Mouse (Mus musculus) lung, embryonic 15.5 days (tissue): ENCODE measurements around the gene Fgf18. TPM values are rescaled to one million over a fixed set of nuclear protein-coding genes. Genes with fewer than 3 reads are reported as not detected.
A peak's percentile ranks its signal among the peaks of the same experiment; 100 is the strongest.

Source experiments
- ATAC-seq: fragments of 200-750 bp; cut with Nextera tagmentation; 2 replicates; pipeline ENCODE4 v1.8.0; 2017; ENCODE audit warnings: moderate number of reproducible peaks, borderline replicate concordance; ENCODE audit not compliant: low FRiP score, low TSS enrichment; ENCODE audit errors: extremely low read depth
- H3K27ac ChIP-seq: fragments of 300-500 bp; sonication (generic); 2 replicates; pipeline ENCODE4 v1.5.1; 2015; ENCODE audit warnings: moderate library complexity, mild to moderate bottlenecking, inconsistent platforms
- H3K27me3 ChIP-seq: fragments of 300-500 bp; sonication (generic); 2 replicates; pipeline ENCODE4 v1.6.1; 2015; ENCODE audit warnings: inconsistent platforms
- H3K36me3 ChIP-seq: fragments of 300-500 bp; sonication (generic); 2 replicates; pipeline ENCODE4 v1.6.1; 2015; ENCODE audit warnings: inconsistent platforms
- H3K4me1 ChIP-seq: fragments of 300-500 bp; sonication (generic); 2 replicates; pipeline ENCODE4 v1.6.1; 2015; ENCODE audit warnings: inconsistent platforms
- H3K4me2 ChIP-seq: fragments of 300-500 bp; sonication (generic); 2 replicates; pipeline ENCODE4 v1.6.1; 2015; ENCODE audit warnings: inconsistent platforms, mild to moderate bottlenecking, moderate library complexity
- H3K4me3 ChIP-seq: fragments of 300-500 bp; sonication (generic); 2 replicates; pipeline ENCODE4 v1.5.1; 2015; ENCODE audit warnings: mild to moderate bottlenecking, inconsistent platforms
- H3K9ac ChIP-seq: fragments of 300-500 bp; sonication (generic); 2 replicates; pipeline ENCODE4 v1.6.1; 2015; ENCODE audit warnings: inconsistent platforms
- H3K9me3 ChIP-seq: fragments of 300-500 bp; sonication (generic); 2 replicates; pipeline ENCODE4 v1.6.1; 2016; ENCODE audit warnings: inconsistent platforms
- WGBS: fragments of 180-500 bp; shearing (Covaris S2); methylation state at CpG from one replicate; pipeline ENCODE4 v1.1.7; 2015; 5-methylcytosine and 5-hydroxymethylcytosine counted together
- polyA plus RNA-seq: library from polyadenylated mRNA; unstranded; fragments of >200 nt; fragmentation: Nextera tagmentation; extraction: Ambion mirVana; gene quantifications from 2 replicates; pipeline ENCODE4 v1.2.1, GENCODE M21; 2015

Gene Fgf18
- polyA plus RNA-seq, 1 experiment from 2014 or later = 11.1 TPM

DNA sequence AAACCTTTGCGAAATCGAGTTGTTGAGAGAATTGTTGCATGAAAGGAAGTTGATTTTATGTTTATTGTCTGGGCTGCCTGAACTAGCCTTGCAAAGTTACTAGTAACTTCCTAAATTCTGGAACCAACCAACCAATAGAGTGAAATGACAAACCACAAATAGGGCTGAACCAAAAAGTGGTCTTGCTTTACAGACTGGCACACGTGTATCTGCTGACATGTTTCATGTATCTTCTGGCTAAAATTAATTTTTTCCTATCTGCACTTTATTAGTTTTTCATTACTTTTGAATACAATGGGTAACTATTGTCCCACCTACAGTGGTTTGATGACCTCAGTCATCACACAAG lies 1.9 kb upstream of the Fgf18 start:
- whole genome bisulfite sequencing = 23% methylated on average over 3 of the region's 3 CpGs
- H3K27ac ChIP-seq = no peak overlapping the region

GRCm38 (mm10) chr11:33148338-33149087 lies 1.3 kb upstream of the Fgf18 start:
- H3K9me3 ChIP-seq = no peaks in the 10 kb centered on the region
- WGBS = 4% methylated on average over 23 of the region's 23 CpGs
- peak; percentile 73 for ATAC-seq
- peaks cover 27% of the 10 kb centered on the region for H3K27me3 ChIP-seq
- H3K9ac ChIP-seq = no peak overlapping the region; the same call in 1 of the 2 replicates
- H3K36me3 ChIP-seq = peaks cover 33% of the 10 kb centered on the region
- peaks cover 48% of the 10 kb centered on the region for H3K4me1 ChIP-seq
- peak overlapping the region; percentile 70 for H3K27ac ChIP-seq
- H3K4me3 ChIP-seq = peak overlapping the region; percentile 53
- H3K4me2 ChIP-seq = peak overlapping the region; percentile 96

More for the DNA sequence above, 1.9 kb upstream of the Fgf18 start:
- no peak for ATAC-seq
- H3K4me2 ChIP-seq = no peak overlapping the region
- H3K4me1 ChIP-seq = peaks cover 43% of the 10 kb centered on the region
- H3K9ac ChIP-seq = no peak overlapping the region
- H3K9me3 ChIP-seq = no peaks in the 10 kb centered on the region
- H3K36me3 ChIP-seq = peaks cover 37% of the 10 kb centered on the region
- H3K4me3 ChIP-seq = no peak overlapping the region
- H3K27me3 ChIP-seq = peaks cover 26% of the 10 kb centered on the region

- ATAC-seq = peak; percentile 70
- Histone ChIP-seq H3K4me2 (peak overlapping the region; percentile 96), H3K27me3 (peaks cover 27% of the 10 kb centered on the region), H3K27ac (peak overlapping the region; percentile 70), H3K9ac (peak overlapping the region; percentile 43), H3K36me3 (peaks cover 26% of the 10 kb centered on the region), H3K4me3 (peak overlapping the region; percentile 53), H3K4me1 (peaks cover 53% of the 10 kb centered on the region), H3K9me3 (no peaks in the 10 kb centered on the region)
- WGBS = under 1% methylated on average over 78 of the region's 85 CpGs
Measured at GRCm38 (mm10) chr11:33147572-33148337, 555 bp upstream of the Fgf18 start.

- peak overlapping the region; percentile 53 for H3K4me3 ChIP-seq
Measured at GRCm38 (mm10) chr11:33146651-33147131, 509 bp downstream of the Fgf18 start.

GRCm38 (mm10) chr11:33146143-33146497 lies 1.1 kb downstream of the Fgf18 start:
- Histone ChIP-seq H3K27ac (peak overlapping the region; percentile 70), H3K4me3 (peak overlapping the region; percentile 53)

More at GRCm38 (mm10) chr11:33146651-33147131, 509 bp downstream of the Fgf18 start:
- Histone ChIP-seq H3K27ac (peak overlapping the region; percentile 70), H3K36me3 (peaks cover 20% of the 10 kb centered on the region), H3K4me2 (peak overlapping the region; percentile 96), H3K9me3 (no peaks in the 10 kb centered on the region), H3K4me1 (peaks cover 53% of the 10 kb centered on the region), H3K9ac (peak overlapping the region; percentile 43), H3K27me3 (peaks cover 27% of the 10 kb centered on the region)
- 2% methylated on average over 30 of the region's 30 CpGs for WGBS
- ATAC-seq = 0 out of 2 replicates have a peak, but pooled peaks have one; percentile 12

GRCm38 (mm10) chr11:33145201-33146142 lies 1.7 kb downstream of the Fgf18 start:
- Histone ChIP-seq H3K4me1 (peaks cover 53% of the 10 kb centered on the region), H3K9ac (no peak overlapping the region), H3K27me3 (peaks cover 27% of the 10 kb centered on the region), H3K36me3 (peaks cover 8% of the 10 kb centered on the region), H3K9me3 (no peaks in the 10 kb centered on the region), H3K27ac (peak overlapping the region; percentile 70), H3K4me2 (peak overlapping the region; percentile 96), H3K4me3 (peak overlapping the region; percentile 53)
- 16% methylated on average over 7 of the region's 7 CpGs for WGBS
- no peak for ATAC-seq

More at GRCm38 (mm10) chr11:33146143-33146497, 1.1 kb downstream of the Fgf18 start:
- Histone ChIP-seq H3K9me3 (no peaks in the 10 kb centered on the region), H3K27me3 (peaks cover 27% of the 10 kb centered on the region), H3K36me3 (peaks cover 15% of the 10 kb centered on the region), H3K4me2 (peak overlapping the region; percentile 96), H3K9ac (no peak overlapping the region), H3K4me1 (peaks cover 53% of the 10 kb centered on the region)
- WGBS = 6% methylated on average over 9 of the region's 9 CpGs
- peak; percentile 10; the same call in 1 of the 2 replicates for ATAC-seq

DNA sequence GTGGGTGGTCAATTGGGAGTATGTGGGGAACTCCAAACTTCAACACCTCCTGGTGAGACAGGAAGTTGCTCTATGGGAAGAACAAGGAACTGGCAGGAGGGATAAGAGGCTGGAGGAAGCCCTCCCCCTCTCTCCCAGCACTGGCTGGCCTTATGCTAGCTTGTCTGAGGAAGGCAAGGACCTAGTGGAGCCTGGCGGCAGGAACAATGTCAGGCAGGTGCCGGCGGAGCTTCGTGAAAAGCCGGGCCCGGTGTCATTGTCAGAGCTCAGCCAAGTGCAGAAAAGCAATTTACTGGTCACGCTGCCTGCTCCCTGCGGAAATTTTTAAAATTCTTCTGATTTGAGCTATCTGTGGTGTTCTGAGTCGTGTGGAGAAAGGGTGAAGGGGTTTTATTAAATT lies 3.3 kb downstream of the Fgf18 start:
- H3K4me3 ChIP-seq = no peak overlapping the region
- peaks cover 52% of the 10 kb centered on the region for H3K4me1 ChIP-seq
- peak overlapping the region; percentile 96; the same call in 1 of the 2 replicates for H3K4me2 ChIP-seq
- no peak for ATAC-seq
- no peaks in the 10 kb centered on the region for H3K9me3 ChIP-seq
- no peaks in the 10 kb centered on the region for H3K36me3 ChIP-seq
- peaks cover 27% of the 10 kb centered on the region for H3K27me3 ChIP-seq
- peak overlapping the region; percentile 20; the same call in 1 of the 2 replicates for H3K27ac ChIP-seq
- H3K9ac ChIP-seq = no peak overlapping the region
- 30% methylated on average over 9 of the region's 9 CpGs for WGBS

DNA sequence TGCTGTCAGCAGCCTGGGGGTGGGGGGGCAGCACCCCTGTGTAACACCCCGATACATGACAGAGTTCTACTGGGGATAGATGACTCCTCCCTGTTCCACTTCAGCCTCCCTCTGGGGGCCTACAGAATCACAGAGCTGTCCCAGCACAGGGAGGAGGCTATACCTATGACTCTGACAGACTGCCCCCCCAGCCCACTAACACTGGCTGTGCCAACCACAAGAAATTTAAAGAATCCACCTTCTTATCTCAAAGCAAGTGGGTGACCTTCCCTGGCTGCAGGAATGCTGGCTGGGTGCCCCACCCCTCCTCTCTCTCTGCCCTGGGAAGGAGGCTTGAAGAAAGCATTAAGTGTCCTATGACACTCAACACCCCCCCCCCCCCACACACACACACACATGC lies 4.4 kb downstream of the Fgf18 start:
- Histone ChIP-seq H3K27ac (peak overlapping the region; percentile 46), H3K4me1 (peaks cover 43% of the 10 kb centered on the region), H3K4me3 (no peak overlapping the region), H3K9ac (no peak overlapping the region), H3K4me2 (0 out of 2 replicates have a peak overlapping the region, but pooled peaks have one; percentile 18), H3K9me3 (no peaks in the 10 kb centered on the region), H3K36me3 (no peaks in the 10 kb centered on the region), H3K27me3 (peaks cover 27% of the 10 kb centered on the region)
- peak; percentile 17; the same call in 1 of the 2 replicates for ATAC-seq
- WGBS = 47% methylated on average over 1 of the region's 1 CpGs

DNA sequence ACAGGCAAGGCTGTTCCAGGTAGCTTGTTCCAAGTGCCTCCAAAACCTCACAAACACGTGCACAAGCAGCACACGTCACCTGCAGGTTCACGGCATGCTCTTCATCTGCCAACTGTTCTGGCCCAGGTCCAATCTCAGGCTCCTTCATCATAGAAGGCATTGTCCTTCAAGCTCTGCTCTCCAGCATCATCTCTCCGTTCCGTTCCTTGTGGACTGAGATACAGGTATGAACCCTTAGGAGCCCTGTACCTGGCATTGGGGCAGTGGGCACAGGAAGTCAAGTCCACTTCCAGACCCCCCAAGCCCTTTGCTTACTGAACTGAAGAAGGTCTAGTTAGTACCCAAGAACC lies 7.1 kb downstream of the Fgf18 start:
- no peak for ATAC-seq
- Histone ChIP-seq H3K4me2 (no peak overlapping the region), H3K4me1 (peaks cover 20% of the 10 kb centered on the region), H3K36me3 (no peaks in the 10 kb centered on the region), H3K27ac (no peak overlapping the region), H3K9me3 (no peaks in the 10 kb centered on the region), H3K9ac (no peak overlapping the region), H3K27me3 (peaks cover 9% of the 10 kb centered on the region; the same call in 1 of the 2 replicates), H3K4me3 (no peak overlapping the region)
- WGBS = 75% methylated on average over 5 of the region's 5 CpGs

DNA sequence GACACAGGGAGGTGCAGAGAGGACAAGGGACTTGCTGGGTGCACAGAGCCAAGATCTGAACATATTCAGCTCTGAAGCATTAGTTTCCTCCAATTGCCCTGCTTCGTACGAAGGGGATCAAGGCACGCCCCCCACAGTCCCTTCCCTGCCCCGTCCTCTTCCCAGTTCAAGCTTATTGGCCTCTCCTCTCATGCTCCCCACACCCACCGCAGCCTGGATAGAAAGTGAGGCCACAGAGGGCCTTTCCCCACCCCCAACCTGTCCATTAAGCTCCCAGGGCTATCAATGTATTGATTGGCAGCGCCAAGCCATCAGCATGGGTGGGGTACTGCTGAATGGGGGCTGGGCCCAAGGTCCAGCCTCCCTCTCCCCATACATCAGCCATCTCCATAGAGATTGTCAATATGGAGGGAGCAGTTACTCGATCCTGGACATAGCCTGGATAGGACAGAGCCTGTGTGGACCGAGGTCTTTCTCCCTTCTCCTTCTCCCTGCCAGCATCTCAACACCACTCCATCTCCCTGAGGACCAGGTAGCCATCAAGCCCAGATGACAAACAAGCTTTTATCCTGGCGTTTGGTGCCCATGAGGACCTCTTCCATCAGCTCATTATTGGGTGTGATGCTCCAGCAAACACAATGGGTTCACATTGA lies 7.6 kb downstream of the Fgf18 start:
- no peaks in the 10 kb centered on the region for H3K36me3 ChIP-seq
- no peak overlapping the region for H3K9ac ChIP-seq
- 78% methylated on average over 9 of the region's 9 CpGs for WGBS

DNA sequence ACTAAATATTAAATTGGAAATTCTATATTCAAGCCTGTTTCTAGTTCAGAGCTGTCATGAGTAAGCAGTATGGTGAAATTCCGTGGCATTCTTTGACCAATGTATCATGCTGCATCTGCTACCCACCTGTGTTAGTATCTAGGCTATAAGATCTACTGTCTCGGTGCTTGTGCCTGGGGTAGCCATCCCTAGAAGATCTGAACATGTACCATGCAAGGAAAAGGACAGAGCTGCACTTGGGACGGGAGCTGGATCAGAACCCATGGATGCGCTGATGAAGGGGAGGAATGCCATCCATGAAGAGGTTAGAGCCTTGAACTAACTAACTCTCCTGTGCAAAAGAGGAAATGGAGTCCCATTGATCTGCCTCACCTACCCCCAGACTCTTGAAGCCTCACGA lies 8.5 kb downstream of the Fgf18 start:
- Histone ChIP-seq H3K36me3 (no peaks in the 10 kb centered on the region), H3K27ac (no peak overlapping the region), H3K9me3 (no peaks in the 10 kb centered on the region), H3K4me1 (peaks cover 6% of the 10 kb centered on the region), H3K4me2 (no peak overlapping the region), H3K9ac (no peak overlapping the region), H3K4me3 (no peak overlapping the region), H3K27me3 (no peaks in the 10 kb centered on the region)
- ATAC-seq = no peak
- WGBS = 86% methylated on average over 5 of the region's 5 CpGs

More for the DNA sequence above, 7.6 kb downstream of the Fgf18 start:
- Histone ChIP-seq H3K27me3 (peaks cover 6% of the 10 kb centered on the region; the same call in 1 of the 2 replicates), H3K4me2 (no peak overlapping the region), H3K4me1 (peaks cover 15% of the 10 kb centered on the region), H3K27ac (no peak overlapping the region), H3K4me3 (no peak overlapping the region), H3K9me3 (no peaks in the 10 kb centered on the region)
- no peak for ATAC-seq
